Mouse (Mus musculus) gastrocnemius, adult 18-20 months (tissue): ENCODE data around the gene Gas2l2. TPM values are rescaled to one million over a fixed set of nuclear protein-coding genes. Genes with fewer than 3 reads are reported as not detected.

Experiments
- DNase-seq: peaks from one replicate; pipeline ENCODE4 v3.0.0; 2021; ENCODE audit warnings: low spot score
- total RNA-seq, 2 experiments: library from RNA; stranded (reverse); gene quantifications; 2 replicates each; pipeline ENCODE4 v1.2.3; 2021

Gene Gas2l2
- total RNA-seq, 2 experiments from 2014 or later: not detected

DNA sequence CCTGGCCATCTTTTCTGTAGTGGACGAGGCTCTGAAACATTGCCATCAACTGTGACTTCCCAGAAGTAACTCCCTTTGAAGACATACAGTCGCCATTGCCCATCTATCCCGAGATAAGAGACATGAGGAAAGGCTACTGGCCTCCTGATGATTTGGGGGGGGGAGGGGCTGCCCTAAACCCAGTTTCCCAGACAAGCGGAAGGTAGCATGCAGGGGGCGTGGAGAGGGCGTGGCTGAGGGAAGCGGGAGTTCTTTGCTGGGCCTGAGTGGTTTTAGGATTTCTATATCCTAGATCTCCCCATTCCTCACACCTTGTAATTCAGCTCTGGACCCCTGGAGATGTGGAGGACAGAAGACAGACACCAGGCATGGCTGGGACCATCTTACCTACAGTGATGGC, 14.6 kb upstream of the Gas2l2 start:
- DNase-seq: no peak

DNA sequence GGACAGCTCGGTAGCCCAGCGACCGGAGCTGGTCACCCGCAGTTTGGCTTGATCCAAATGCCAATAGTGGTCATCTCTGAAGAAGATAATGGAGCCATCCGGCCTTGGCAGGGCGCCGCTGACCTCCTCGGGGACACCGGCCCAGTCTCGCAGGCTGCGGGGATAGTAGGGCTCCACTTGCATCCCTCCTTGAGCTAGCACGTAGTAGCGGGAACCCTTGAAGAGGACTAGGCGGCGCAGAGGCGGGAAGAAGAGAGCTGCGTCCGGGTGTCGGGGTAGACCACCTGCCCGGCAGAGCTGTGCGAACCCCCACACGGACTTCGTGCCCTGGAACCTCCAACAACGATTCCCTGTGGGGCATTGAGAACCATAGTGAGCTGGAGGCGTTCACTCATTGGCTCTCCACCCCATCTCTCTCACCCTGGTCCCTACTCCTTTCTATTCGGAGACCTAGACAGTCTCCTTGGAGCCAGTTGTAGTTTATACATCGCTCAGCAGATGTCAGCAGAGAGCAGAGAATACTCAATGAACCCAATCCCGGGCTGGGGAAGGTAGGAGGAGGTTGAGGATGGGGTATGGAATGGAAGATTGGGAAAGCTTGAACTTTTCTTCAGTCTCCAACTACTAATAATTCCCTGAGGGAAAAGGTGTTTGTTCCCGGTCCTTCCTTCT, 13.5 kb upstream of the Gas2l2 start:
- peak; percentile 75 for DNase-seq

DNA sequence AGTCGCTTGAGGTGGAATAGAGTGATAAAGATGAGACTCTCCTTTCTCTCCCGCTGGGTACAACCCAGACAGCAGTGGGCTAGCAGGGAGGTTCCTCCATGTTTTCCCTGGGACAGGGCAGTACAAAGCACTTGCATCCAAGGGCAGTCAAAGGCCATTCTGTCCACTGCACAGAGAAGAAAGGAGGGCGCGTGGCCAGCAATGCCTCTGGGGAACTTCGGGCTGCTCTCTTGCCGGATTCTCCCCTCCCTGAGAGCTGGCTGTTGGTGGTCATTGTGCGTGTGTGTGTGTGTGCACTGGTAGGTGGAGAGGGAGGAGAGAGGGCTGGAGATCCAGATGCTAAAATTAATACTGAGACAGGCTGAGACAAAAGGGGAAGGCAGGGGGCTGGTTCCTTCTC, 12.0 kb upstream of the Gas2l2 start:
- peak; percentile 38 for DNase-seq

DNA sequence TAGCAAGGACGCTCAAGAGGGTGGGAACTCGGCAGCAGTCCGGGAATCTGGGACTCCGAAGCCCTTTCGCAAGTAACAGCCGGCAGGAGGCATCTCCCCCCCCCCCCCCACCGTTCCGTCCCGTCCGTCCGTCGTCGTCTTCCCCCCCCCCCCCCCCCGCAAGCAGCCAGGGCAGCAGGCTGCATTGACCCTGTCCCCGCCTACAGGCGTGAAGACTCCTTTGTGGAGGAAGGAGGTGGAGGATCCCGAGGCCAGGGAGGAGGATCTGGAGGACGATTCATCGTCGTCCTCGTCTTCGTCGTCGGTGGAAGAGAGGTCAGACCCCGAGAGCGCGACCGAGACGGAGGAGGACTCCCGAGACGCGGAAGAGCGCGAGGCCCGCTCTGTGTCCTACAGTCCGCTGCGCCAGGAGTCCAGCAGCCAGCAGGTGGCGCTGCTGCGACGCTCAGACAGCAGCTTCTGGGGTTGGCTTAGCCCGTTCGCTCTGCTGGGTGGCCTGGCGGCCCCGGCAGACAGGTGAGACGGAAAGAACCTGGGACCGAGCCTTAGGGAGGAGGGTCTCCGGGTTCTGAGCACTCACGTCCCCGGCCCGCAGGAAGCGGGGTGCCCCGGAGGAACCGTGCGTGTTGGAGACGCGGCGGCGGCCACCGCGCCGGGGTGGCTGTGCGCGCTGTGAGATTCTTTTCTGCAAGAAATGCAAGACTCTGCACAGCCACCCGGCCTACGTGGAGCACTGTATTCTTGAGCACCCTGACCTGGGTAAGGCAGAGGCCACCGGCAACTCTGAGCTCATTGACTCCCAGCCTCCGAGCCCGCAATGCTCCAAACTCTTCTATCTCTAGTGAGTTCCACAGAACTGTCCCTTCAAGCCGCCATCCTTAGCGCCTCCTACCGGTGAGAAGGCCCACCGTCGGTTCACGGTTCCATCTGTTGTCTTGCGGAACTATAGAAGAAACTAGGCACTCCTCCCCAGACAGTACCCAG, 11.1 kb upstream of the Gas2l2 start:
- DNase-seq: peak; percentile 80

DNA sequence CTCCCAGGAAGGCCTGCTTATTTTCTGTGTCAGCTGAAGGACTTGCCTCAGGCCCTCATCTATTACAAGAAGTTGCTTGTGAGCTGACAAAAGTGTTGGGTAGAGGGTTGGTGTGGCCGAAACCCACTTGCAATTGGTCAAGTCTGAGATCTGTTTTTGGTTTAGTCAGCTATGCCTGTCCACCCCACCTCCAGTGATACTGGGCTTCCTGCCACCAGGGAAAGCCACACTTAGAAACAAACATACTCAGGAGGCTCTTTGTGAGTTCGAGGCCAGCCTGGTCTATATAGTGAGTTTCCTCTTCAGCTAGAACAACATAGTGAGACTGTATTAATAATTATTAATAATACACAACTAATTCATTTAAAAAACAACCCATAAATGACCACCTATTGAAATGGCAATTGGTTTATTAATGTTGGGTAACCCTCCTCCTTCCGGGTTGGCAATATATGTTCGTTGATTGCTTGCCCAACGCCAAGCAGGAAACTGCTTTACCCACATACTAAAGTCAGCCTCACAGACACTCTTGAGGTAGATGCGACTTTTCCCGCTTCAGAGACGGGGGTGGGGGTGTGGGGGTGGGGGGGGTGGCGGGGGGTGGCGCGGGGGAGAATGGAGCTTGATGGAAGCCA, 10.3 kb upstream of the Gas2l2 start:
- DNase-seq: no peak

DNA sequence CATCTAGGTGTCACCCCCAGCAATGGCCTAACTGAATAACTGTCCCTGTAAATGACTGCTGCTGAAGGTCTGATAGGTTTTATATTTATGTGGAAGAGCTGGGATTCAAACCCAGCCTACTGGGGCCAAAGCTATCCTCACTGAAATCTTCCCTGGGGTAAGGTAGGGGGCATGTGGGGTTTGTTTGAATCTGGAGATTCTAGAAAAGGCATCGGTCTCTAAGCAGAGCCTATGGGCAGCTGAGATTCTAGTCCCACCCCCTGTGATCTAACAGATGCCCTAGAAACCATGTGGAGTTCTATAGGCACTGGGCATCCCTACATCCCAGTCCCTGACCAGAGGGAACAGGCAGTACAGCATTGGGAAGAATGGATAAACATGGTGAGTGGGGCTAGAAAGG, 8.1 kb upstream of the Gas2l2 start, which contains the start of gene 1700020L24Rik:
Gene 1700020L24Rik (plus strand): TSS at position 301 of the 400 bp plus-strand sequence.
- DNase-seq: no peak

DNA sequence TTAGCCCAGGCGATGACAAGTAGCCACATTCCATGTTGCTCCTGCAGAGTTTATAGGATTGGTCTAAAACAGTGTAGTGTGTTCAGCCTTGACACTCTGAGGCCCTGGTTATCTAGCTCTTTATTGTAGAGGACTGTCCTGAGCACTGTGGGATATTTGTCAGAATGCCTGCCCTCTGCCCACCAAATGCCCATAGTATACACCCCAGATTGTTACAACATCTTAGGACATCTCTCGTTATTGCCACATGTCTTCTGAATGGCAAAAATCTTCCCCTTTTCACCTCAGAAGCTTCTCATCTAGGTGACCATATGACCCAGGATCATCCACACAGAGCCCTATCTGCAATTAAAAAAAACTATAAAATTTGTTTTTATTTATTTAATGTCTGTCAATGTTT, 3.3 kb upstream of the Gas2l2 start:
- DNase-seq: no peak

DNA sequence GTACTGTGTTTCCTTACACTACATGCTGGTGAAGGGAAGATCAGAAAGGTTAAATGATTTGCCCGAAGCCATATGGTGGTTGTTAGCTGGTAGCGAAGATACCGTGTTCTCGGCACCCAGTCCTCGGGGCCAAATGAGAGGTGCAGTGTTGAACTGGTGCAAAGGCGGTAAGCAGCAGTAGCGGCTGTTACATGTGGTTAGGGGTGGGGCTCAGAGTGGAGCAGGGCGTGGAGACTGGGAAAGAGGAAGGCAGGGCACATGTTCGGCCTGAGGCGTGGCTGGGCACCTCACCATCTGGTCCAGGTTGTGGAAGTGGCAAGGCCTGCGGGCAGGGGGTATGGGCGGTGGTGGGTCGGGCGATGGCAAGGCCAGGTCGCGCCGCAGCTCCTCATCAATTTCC, 2.3 kb downstream of the Gas2l2 start:
- DNase-seq: no peak

DNA sequence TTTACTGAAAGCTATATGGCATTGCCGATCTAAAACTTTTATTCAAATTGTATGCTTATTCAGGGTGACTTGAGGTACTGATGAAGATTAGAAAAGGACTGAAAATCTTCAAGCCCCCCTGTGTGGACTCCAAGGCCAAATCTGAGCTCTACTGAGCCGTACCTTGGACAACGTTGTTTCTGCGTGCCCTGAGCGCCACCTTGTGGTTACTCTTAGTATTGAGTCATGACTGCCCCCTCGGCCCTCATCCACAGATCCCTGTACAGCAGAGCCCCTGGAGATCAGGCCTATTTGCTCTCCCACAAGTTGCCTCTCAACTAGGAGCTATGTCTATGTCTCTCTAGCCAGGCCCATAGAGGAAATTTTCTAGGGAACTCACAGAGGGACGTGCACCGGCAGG, 4.6 kb downstream of the Gas2l2 start:
- DNase-seq: peak; percentile 73

DNA sequence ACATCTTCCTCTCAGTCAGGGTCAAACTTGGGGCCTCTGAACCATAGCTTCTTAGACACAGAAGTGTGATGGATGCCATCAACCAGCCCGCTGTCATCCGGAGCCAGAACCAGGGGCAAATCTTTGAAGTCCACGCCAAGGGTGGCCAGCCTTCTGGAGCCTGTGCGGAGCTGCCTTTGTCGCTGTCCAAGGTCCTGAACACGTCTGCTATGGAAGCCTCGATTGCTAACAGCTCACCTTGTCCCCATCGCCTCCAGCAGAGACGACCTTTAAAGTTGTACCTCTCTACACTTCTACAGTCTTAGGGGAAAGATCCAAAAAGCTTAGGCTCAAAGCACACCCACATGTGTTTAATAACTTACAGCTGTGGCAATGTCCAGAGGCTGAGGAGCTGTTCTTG, 8.0 kb downstream of the Gas2l2 start:
- peak; percentile 54 for DNase-seq

DNA sequence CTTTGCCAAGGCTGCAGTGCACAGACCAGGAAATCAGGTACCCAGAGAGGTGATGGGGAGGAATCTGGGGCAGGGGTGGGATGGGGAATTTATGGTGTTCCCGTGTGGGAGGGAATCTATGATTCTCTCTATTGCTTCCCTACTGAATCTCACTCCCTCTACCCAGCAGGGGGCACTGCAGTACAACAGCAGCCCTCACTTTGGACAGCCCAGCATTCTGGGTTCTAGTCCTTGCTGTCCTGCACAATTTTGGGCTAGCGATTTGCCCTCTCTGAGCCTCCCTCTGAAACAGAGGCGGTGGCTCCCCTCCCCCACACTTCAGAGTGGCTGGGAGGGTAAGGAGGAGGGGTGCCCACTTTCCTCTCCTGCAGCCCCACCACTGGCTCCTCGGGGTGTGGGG, 8.9 kb downstream of the Gas2l2 start:
- no peak for DNase-seq

DNA sequence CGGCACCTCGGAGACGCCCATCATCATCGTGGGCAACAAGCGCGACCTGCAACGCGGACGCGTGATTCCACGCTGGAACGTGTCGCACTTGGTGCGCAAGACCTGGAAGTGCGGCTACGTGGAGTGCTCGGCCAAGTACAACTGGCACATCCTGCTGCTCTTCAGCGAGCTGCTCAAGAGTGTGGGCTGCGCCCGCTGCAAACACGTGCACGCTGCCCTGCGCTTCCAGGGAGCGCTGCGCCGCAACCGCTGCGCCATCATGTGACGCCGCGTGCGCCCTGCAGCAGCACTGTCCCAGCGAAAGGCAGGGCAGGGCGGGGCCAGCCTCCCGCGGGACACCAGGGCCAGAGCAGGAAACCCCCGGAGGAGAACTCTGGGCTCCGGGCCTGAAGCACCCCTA, 10.7 kb downstream of the Gas2l2 start:
- no peak for DNase-seq

DNA sequence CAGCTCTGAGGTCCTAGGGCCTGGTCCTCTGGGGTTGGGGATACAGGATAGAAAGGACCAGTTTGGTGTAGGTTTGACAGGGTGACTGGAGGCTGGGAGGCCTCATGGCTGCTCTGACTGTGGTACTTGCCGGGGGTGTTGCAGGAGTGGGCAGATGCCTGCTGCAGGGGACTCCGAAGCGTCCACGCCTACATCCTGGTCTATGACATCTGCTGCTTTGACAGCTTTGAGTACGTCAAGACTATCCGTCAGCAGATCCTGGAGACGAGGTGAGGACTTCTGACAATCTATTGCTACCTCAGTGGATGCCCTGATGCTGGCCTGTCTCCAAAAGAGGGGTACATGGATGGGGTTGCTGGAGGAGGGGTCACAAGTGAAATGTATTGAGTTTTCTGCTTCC, 11.5 kb downstream of the Gas2l2 start:
- no peak for DNase-seq

DNA sequence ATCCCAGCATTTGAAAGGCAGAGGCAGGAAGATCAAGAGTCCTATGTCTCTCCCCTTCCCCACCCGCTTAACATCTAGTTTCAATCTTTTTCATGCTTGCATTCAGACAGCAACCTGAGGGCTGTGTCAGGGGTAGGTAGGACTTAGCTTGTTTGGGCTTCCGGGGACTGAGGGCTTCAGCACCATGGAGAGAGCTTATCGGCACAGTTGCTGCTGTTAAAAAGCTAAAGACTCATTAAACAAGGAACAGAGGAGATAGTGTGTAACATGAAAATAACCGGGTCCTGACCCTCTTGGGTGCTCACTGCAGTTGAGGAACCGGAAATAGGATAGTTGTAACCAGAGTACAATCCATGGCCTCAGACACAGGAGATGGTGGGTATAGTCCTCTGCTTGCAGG, 12.2 kb downstream of the Gas2l2 start:
- DNase-seq: no peak

DNA sequence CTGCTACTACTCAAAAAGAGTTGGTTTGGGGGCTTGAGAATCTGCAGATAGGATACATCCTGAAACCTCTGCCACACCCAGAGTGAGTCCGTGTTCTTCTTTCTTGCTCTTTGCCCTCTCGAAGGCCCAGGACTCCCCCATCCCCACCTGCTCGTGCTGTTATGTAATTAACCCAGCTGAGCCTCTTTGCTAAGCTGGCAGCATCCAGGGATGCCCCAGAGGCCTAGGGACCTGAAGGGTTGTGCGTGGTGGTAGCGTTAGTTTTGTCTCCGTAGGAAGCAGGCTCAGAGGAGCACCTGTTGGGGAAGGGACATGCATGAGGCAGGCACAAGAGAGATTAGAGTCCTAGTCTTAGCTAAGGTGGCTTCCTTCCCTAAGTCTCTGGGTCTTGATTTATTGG, 18.7 kb downstream of the Gas2l2 start:
- DNase-seq: no peak

DNA sequence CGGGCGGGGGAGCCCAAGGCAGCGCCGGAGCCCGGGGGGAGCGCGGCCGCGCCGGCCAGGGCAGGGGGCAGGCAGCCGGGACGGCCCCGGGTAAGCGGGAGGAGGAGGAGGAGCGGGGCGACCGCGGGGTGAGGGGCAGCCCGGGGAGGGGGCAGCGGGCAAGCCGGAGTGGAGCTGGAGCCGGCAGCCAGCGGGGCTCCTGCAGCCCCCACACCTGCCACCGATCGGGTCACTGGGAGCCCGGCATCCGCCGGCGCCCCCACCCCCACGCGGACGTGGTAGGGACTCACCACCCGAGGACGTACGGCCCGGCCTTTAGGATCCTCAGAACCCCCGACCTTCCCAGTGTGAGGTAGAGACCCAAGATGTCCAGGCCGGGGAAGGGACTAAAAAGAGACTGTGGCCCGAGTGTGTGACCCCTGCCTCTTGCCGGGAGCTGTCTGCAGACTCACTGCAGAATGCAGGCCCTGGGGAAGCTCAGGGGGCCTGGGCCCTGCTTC, 19.4 kb downstream of the Gas2l2 start:
- DNase-seq: no peak

DNA sequence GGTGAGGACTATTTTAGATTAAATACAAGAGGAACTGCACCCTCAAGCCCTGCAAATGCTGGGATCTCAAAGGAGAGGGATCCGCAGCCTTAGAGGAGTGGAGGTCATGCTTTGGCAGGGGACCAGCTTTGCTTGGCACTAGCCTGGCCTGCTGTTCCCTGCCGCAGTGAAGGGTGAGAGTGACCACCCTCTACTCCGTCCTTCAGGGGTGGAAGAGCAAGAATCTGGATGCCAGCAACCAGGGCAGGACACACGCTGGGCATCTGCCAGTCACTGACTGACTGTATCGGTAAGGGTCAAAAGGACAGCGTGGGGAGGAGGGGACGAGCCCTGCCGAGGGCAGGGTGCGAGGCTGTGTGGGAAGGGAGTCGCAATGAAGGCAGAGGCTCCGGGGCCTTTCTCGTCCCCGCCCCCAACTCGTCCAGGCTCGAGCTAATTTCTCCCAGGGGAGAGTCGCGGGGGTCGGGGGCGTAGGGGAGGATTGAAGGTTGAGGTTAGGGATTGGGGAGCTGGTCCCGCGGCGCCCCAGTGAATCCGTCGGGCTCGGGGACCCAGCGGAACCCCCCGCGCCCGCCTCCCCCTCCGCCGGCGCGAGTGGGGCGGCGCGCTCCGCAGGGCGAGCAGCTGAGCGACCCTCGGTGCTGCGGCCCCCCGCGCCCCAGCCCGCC, 20.0 kb downstream of the Gas2l2 start, which contains the start of gene Rasl10b:
Gene Rasl10b (plus strand): TSS at position 51 of the 668 bp plus-strand sequence.
- DNase-seq: no peak

DNA sequence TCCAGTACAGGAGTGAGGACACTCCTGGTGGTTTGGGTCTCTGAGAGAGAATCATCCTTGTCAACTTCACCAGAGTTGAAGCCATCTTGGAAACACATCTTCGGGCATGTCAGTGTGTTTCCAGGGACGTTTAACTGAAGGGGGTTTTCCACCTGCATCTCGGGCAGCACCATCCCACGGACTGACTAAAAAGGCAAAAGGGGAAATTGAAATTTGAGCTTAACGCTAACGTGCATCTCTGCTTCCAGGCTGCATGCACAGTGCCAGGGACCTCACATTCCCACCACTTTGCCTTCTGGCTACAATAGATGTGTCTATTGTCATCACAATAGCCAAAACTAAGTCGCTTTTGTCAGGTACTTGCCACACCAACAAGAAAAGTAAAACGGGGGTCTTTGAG, 21.0 kb downstream of the Gas2l2 start:
- no peak for DNase-seq

DNA sequence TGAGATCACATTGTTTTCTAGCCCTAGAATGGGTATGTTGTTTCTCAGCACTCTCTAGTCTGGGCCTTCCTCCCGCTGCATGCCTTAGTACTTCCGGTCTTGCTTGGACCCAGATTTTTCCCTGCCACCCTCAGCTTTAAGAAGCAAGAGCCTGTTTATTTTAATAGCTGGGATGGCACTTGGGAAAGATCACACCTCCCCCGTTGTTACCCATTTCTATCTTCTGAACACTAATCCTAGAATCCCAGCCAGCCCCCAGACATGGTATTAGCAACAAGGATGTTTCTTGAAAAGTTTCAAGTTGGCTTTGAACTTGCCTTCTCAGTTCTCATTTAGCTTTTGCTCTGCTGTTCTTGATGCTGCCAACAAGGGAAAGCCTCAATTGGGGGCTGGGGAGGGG, 22.9 kb downstream of the Gas2l2 start:
- no peak for DNase-seq

DNA sequence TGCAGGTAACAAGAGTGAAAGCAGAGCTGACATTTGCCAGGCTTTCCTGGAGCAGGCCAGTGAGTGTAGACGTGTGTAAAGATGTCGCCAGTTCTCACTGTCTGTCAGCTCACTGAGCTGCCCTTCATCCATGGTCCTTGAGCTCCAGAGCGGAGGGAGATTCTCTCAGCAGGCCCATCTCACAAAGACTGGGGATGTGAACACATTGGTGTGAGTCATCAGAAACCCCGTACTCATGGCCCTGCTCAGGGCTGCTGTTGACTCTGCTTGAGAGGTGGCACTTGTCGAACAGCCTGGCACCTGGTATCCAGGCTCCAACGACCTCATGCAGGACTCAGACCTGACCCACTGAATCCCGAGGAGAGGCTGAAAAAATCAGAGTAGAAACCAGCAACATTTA, 25.5 kb downstream of the Gas2l2 start:
- DNase-seq: no peak

DNA sequence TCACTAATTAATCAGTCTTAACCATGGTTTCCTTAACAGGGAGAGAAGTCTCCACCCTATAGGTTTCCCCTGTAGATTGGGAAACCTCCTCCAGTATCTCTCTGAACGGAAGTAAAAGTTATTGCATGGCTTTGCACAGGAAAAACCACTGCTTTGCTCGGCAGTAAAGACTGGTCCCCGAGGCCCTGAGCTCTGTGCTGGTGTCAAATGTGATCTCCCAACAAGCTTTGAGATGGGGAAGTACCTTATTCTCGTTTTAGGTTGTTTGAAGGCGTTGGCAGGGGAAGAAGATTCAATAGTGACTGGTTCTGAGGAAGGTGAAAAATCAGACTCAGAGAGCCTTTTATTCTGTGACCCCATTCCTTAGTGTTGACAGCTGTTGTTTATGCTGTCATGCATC, 30.5 kb downstream of the Gas2l2 start:
- DNase-seq: no peak
